Mouse (Mus musculus): Measurements from ENCODE around the gene Gys1. TPM values are rescaled to one million over a fixed set of nuclear protein-coding genes. Genes with fewer than 3 reads are reported as not detected.
"Not testable (repeated sequence)": the region's sequence is repeated elsewhere in the genome, so short reads cannot be mapped to it uniquely, and the experiment has no call there.

Gene Gys1
- polyA plus RNA-seq, 2 experiments from 2014 or later: 9.2 to 18.2 TPM

GRCm38 (mm10) chr7:45457204-45458060, 22.8 kb downstream of the Gys1 start:
- ATAC-seq: no peak

- peak; percentile 37 for ATAC-seq
Observed at GRCm38 (mm10) chr7:45458748-45459563, 24.3 kb downstream of the Gys1 start.

- ATAC-seq: peak; percentile 90
Observed at GRCm38 (mm10) chr7:45459564-45460140, 25.0 kb downstream of the Gys1 start, which contains the start of gene Ftl1. TSS of gene Ftl1 (minus strand) at chr7:45459884.

GRCm38 (mm10) chr7:45460377-45460776, 25.7 kb downstream of the Gys1 start:
- no peak for ATAC-seq

- no peak for ATAC-seq
Observed at GRCm38 (mm10) chr7:45460860-45461314, 26.2 kb downstream of the Gys1 start.

- ATAC-seq: no peak
Observed at GRCm38 (mm10) chr7:45461326-45461725, 26.7 kb downstream of the Gys1 start.

- no peak for ATAC-seq
Observed at GRCm38 (mm10) chr7:45461781-45462180, 27.1 kb downstream of the Gys1 start.

GRCm38 (mm10) chr7:45462325-45462724, 27.7 kb downstream of the Gys1 start:
- ATAC-seq: no peak

GRCm38 (mm10) chr7:45462868-45463267, 28.2 kb downstream of the Gys1 start:
- ATAC-seq: not testable (repeated sequence)

GRCm38 (mm10) chr7:45463987-45464778, 29.5 kb downstream of the Gys1 start:
- no peak for ATAC-seq

GRCm38 (mm10) chr7:45465112-45465511, 30.5 kb downstream of the Gys1 start:
- ATAC-seq: no peak

GRCm38 (mm10) chr7:45465549-45465948, 30.9 kb downstream of the Gys1 start:
- no peak for ATAC-seq

GRCm38 (mm10) chr7:45466283-45467089, 31.8 kb downstream of the Gys1 start, which contains the start of gene Bax:
TSS of gene Bax (minus strand) at chr7:45466898.
- ATAC-seq: peak; percentile 85

GRCm38 (mm10) chr7:45467090-45467670, 32.5 kb downstream of the Gys1 start:
- no peak for ATAC-seq

- peak; percentile 59 for ATAC-seq
Observed at GRCm38 (mm10) chr7:45470869-45471268, 36.2 kb downstream of the Gys1 start.

GRCm38 (mm10) chr7:45475291-45475969, 40.8 kb downstream of the Gys1 start:
- no peak for ATAC-seq

- ATAC-seq: no peak
Observed at GRCm38 (mm10) chr7:45476453-45476852, 41.8 kb downstream of the Gys1 start.

GRCm38 (mm10) chr7:45477003-45477402, 42.4 kb downstream of the Gys1 start:
- ATAC-seq: peak; percentile 81

GRCm38 (mm10) chr7:45478774-45479173, 44.1 kb downstream of the Gys1 start:
- ATAC-seq: no peak

- ATAC-seq: not testable (repeated sequence)
Observed at GRCm38 (mm10) chr7:45480310-45480709, 45.7 kb downstream of the Gys1 start.

Measured in CD4-positive, CD25-positive, alpha-beta regulatory T cell, adult 4 months (primary cell).